Mouse (Mus musculus) CH12.LX (cell line): Measurements from ENCODE around the gene Slc44a1. TPM values are rescaled to one million over a fixed set of nuclear protein-coding genes. Genes with fewer than 3 reads are reported as not detected.

Experiments used
- DNase-seq: peaks from one replicate; pipeline ENCODE4 v3.0.0-alpha.2; 2013; ENCODE audit errors: extremely low read depth
- H3K27ac ChIP-seq: 2 replicates; pipeline ENCODE4 v1.5.1; 2012; ENCODE audit warnings: low read depth, mild to moderate bottlenecking, control low read depth, moderate library complexity; ENCODE audit not compliant: insufficient read depth
- H3K27me3 ChIP-seq: replicated peaks from 2 replicates; pipeline ENCODE3; 2012; ENCODE audit warnings: inconsistent platforms
- H3K36me3 ChIP-seq, 2 experiments: replicated peaks in 1 of 2; 2 replicates each; pipeline versions ENCODE3 to v1.6.1; 2012; ENCODE audit warnings: inconsistent platforms in 1 of 2, low read length in 1 of 2, mild to moderate bottlenecking in 1 of 2, mixed read lengths in 1 of 2, moderate library complexity in 1 of 2; ENCODE audit not compliant: control insufficient read depth in 1 of 2, insufficient read depth in 1 of 2
- H3K4me1 ChIP-seq, 2 experiments: 2 replicates each; pipeline ENCODE4 v1.6.1; 2012; ENCODE audit warnings: inconsistent platforms in 1 of 2, moderate library complexity in 1 of 2; ENCODE audit not compliant: insufficient read depth in 2 of 2, control insufficient read depth in 1 of 2
- H3K4me2 ChIP-seq: 2 replicates; pipeline ENCODE4 v1.6.1; 2012; ENCODE audit warnings: low read depth, mild to moderate bottlenecking, control low read depth; ENCODE audit not compliant: poor library complexity, insufficient read depth, severe bottlenecking
- H3K4me3 ChIP-seq, 3 experiments: fragments of 150-350 bp in 1 of 3; sonication (generic) in 1 of 3; replicated peaks in 1 of 3; 2 replicates each; pipeline versions ENCODE3 to v1.5.1; 2011 to 2012; ENCODE audit warnings: low read depth in 2 of 3, low read length in 2 of 3, mild to moderate bottlenecking in 2 of 3, moderate library complexity in 2 of 3, control low read depth in 1 of 3, improper control_type of control experiment in 1 of 3, inconsistent platforms in 1 of 3, mixed read lengths in 1 of 3; ENCODE audit not compliant: poor library complexity in 1 of 3
- H3K79me2 ChIP-seq: replicated peaks from 2 replicates; pipeline ENCODE4 v1.6.1; 2012; ENCODE audit warnings: mild to moderate bottlenecking, moderate library complexity; ENCODE audit not compliant: control insufficient read depth, poor library complexity, insufficient read depth, severe bottlenecking; ENCODE audit errors: extremely low read depth
- H3K9ac ChIP-seq: 2 replicates; pipeline ENCODE4 v1.6.1; 2012; ENCODE audit warnings: low read depth, mild to moderate bottlenecking, control low read depth, moderate library complexity; ENCODE audit not compliant: insufficient read depth
- H3K9me3 ChIP-seq: replicated peaks from 2 replicates; pipeline ENCODE3; 2012; ENCODE audit warnings: low read length, inconsistent platforms, mixed read lengths
- BHLHE40 ChIP-seq: IDR thresholded peaks from 2 replicates; pipeline ENCODE4 v1.6.1; 2011; ENCODE audit warnings: mild to moderate bottlenecking, low read depth, low read length, improper control_type of control experiment
- CHD1 ChIP-seq: IDR thresholded peaks from 2 replicates; pipeline ENCODE4 v1.6.1; 2012; ENCODE audit warnings: low read depth, low read length, improper control_type of control experiment, inconsistent platforms
- CHD2 ChIP-seq: IDR thresholded peaks from 2 replicates; pipeline ENCODE4 v1.6.1; 2011; ENCODE audit warnings: low read length, improper control_type of control experiment
- CTCF ChIP-seq, 2 experiments: IDR thresholded peaks in 1 of 2; conservative IDR thresholded peaks in 1 of 2; 2 replicates each; pipeline ENCODE4 v1.5.1; 2011 to 2012; ENCODE audit warnings: low read depth in 2 of 2, low read length in 2 of 2, improper control_type of control experiment in 1 of 2, inconsistent platforms in 1 of 2, mild to moderate bottlenecking in 1 of 2, moderate library complexity in 1 of 2
- ETS1 ChIP-seq: conservative IDR thresholded peaks from 2 replicates; pipeline ENCODE4 v1.6.1; 2012; ENCODE audit warnings: low read depth, mild to moderate bottlenecking, inconsistent platforms, low read length, improper control_type of control experiment, moderate library complexity
- HCFC1 ChIP-seq: IDR thresholded peaks from 2 replicates; pipeline ENCODE4 v1.6.1; 2012; ENCODE audit warnings: low read depth, mild to moderate bottlenecking, inconsistent platforms, low read length, improper control_type of control experiment
- IRF4 ChIP-seq: IDR thresholded peaks from 2 replicates; pipeline ENCODE4 v1.6.1; 2014; ENCODE audit warnings: low read depth, mild to moderate bottlenecking, inconsistent platforms, low read length, improper control_type of control experiment
- KAT2A ChIP-seq: IDR thresholded peaks from 2 replicates; pipeline ENCODE4 v1.6.1; 2012; ENCODE audit warnings: low read length, improper control_type of control experiment, inconsistent platforms; ENCODE audit not compliant: insufficient replicate concordance
- MAFK ChIP-seq: IDR thresholded peaks from 2 replicates; pipeline ENCODE4 v1.6.1; 2011; ENCODE audit warnings: low read length, improper control_type of control experiment; ENCODE audit not compliant: insufficient replicate concordance
- MAX ChIP-seq: IDR thresholded peaks from 2 replicates; pipeline ENCODE4 v1.6.1; 2011; ENCODE audit warnings: low read length, improper control_type of control experiment
- MEF2A ChIP-seq: IDR thresholded peaks from 2 replicates; pipeline ENCODE4 v1.6.1; 2014; ENCODE audit warnings: low read depth, mild to moderate bottlenecking, inconsistent platforms, low read length, improper control_type of control experiment, borderline replicate concordance
- NELFE ChIP-seq: IDR thresholded peaks from 2 replicates; pipeline ENCODE4 v1.6.1; 2011; ENCODE audit warnings: low read depth, low read length, improper control_type of control experiment
- NRF1 ChIP-seq: IDR thresholded peaks from 2 replicates; pipeline ENCODE4 v1.6.1; 2014; ENCODE audit warnings: low read depth, mild to moderate bottlenecking, inconsistent platforms, low read length, improper control_type of control experiment, moderate library complexity
- POLR2A ChIP-seq: IDR thresholded peaks from 2 replicates; pipeline ENCODE4 v1.6.1; 2011; ENCODE audit warnings: low read depth, mild to moderate bottlenecking, improper control_type of control experiment, low read length
- RAD21 ChIP-seq: IDR thresholded peaks from 2 replicates; pipeline ENCODE4 v1.6.1; 2011; ENCODE audit warnings: low read depth, mild to moderate bottlenecking, low read length, improper control_type of control experiment, moderate library complexity
- SIN3A ChIP-seq: IDR thresholded peaks from 2 replicates; pipeline ENCODE4 v1.6.1; 2012; ENCODE audit warnings: low read length, improper control_type of control experiment, inconsistent platforms
- SMC3 ChIP-seq: IDR thresholded peaks from 2 replicates; pipeline ENCODE4 v1.6.1; 2011; ENCODE audit warnings: low read depth, low read length, improper control_type of control experiment
- TBP ChIP-seq: conservative IDR thresholded peaks from 2 replicates; pipeline ENCODE4 v1.6.1; 2011; ENCODE audit warnings: low read depth, low read length, improper control_type of control experiment
- TCF12 ChIP-seq: IDR thresholded peaks from 2 replicates; pipeline ENCODE4 v1.6.1; 2014; ENCODE audit warnings: low read depth, mild to moderate bottlenecking, inconsistent platforms, low read length, improper control_type of control experiment
- ZC3H11A ChIP-seq: IDR thresholded peaks from 2 replicates; pipeline ENCODE4 v1.6.1; 2012; ENCODE audit warnings: low read depth, mild to moderate bottlenecking, inconsistent platforms, low read length, improper control_type of control experiment
- ZKSCAN1 ChIP-seq: IDR thresholded peaks from 2 replicates; pipeline ENCODE4 v1.6.1; 2012; ENCODE audit warnings: low read depth, inconsistent platforms, low read length, improper control_type of control experiment, borderline replicate concordance
- dilution Hi-C: fragments of 300-500 bp; cut with MboI; formaldehyde crosslinking; loops from 2 replicates; pipeline ENCODE4 v1.14.3; 2020; ENCODE audit warnings: low sequenced_read_pairs; ENCODE audit not compliant: extremely low pct_unique_long_range_greater_than_20kb, extremely low pct_ligation_motif_present
- in situ Hi-C: fragments of 300-500 bp; cut with MboI; formaldehyde crosslinking; loops from 3 replicates; pipeline ENCODE4 v1.14.3; 2019; ENCODE audit warnings: low sequenced_read_pairs, low pct_ligation_motif_present, low pct_unique_long_range_greater_than_20kb, mixed read lengths
- polyA plus RNA-seq: library from polyadenylated mRNA; unstranded; fragments of >175 nt; gene quantifications from 2 replicates; pipeline ENCODE4 v1.2.1, GENCODE M21; 2012; ENCODE audit warnings: low read depth; ENCODE audit not compliant: insufficient read length
- total RNA-seq, 2 experiments: library from RNA; depleted of rRNA; stranded (reverse); fragments of 300-350 nt in 1 of 2; fragments of >200 nt in 1 of 2; gene quantifications; 2 replicates each; pipeline ENCODE4 v1.2.3; 2012 to 2014

Gene Slc44a1
- total and polyA plus RNA-seq, 3 experiments: 5.4 to 9.3 (median 6.6) TPM

DNA sequence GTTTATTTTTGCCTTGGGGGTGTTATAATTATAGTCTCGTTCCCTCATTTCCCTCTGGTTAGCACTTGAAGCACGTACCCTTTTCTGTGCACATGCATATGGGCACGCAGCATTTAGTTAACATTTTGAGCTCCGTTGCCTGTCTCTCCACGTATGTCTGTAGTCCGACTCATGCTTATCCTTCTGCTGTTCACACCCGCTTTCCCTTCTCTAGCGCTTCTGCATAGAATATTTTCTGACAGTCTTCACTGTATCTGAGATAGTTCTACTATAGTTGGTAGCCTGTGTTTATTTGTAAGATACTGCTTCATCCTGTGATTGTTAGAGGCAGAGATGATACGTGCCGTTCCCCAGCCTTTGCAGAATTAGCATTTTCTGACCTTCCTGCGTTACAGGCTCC lies 98.4 kb downstream of the Slc44a1 start:
- H3K4me3 ChIP-seq: no peak overlapping the region
- H3K36me3 ChIP-seq: peaks cover 0 to 9% of the 10 kb centered on the region in 2 experiments
- no peak overlapping the region for H3K27ac ChIP-seq
- H3K9ac ChIP-seq: no peak overlapping the region
- H3K27me3 ChIP-seq: no peaks in the 10 kb centered on the region
- in situ Hi-C loops: no loop called here
- TF ChIP-seq TCF12 (no peak), NELFE (no peak), MEF2A (no peak), ZKSCAN1 (no peak), ZC3H11A (no peak), RAD21 (no peak), TBP (no peak), SMC3 (no peak), BHLHE40 (no peak), KAT2A (no peak), CHD2 (no peak), IRF4 (no peak), MAFK (no peak), MAX (no peak)
- dilution Hi-C loops: no loop called here
- H3K9me3 ChIP-seq: no peaks in the 10 kb centered on the region
- DNase-seq: no peak
- no peak overlapping the region for H3K4me2 ChIP-seq
- no peaks in the 10 kb centered on the region for H3K4me1 ChIP-seq
- no peaks in the 10 kb centered on the region for H3K79me2 ChIP-seq

DNA sequence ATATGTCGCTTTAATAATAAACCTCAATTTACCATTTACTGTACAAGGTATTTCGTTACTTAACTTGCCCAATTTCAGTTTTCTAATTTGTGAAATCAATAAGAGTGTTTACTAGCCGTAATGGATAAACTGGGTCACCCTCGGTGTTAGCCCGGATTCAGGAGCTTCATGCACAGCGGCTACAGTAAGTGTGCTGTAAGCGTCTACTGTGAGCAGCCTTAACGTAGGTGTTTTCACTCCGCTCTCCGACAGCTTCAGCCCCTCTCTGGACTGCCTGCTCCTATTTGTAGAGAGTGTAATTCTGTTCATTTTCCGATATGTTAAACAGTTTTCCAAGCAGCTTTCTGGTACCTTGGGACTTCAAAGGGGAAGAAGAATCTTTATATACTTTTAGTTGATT lies 99.7 kb downstream of the Slc44a1 start:
- no peak overlapping the region for H3K9ac ChIP-seq
- no peaks in the 10 kb centered on the region for H3K79me2 ChIP-seq
- no peak overlapping the region for H3K4me2 ChIP-seq
- H3K4me3 ChIP-seq: no peak overlapping the region
- dilution Hi-C loops: no loop called here
- no peaks in the 10 kb centered on the region for H3K27me3 ChIP-seq
- H3K4me1 ChIP-seq: no peaks in the 10 kb centered on the region
- in situ Hi-C loops: no loop called here
- no peak overlapping the region for H3K27ac ChIP-seq
- TF ChIP-seq TBP: no peak
- TF ChIP-seq NRF1: no peak
- no peak for TF ChIP-seq CHD1
- TF ChIP-seq SIN3A: no peak
- TF ChIP-seq CTCF (conservative IDR thresholded peaks at IDR 0.05 in 1 of 2, IDR thresholded peaks at IDR 0.05 in 1 of 2; ENCODE audit: low read depth in 2 of 2, low read length in 2 of 2): no peak
- no peak for TF ChIP-seq MAX
- no peak for TF ChIP-seq POLR2A
- no peak for TF ChIP-seq KAT2A
- no peak for TF ChIP-seq RAD21
- no peak for TF ChIP-seq ZKSCAN1
- TF ChIP-seq TCF12: no peak
- no peak for TF ChIP-seq ZC3H11A
- no peak for TF ChIP-seq ETS1
- no peak for TF ChIP-seq HCFC1
- peaks cover 0 to 14% of the 10 kb centered on the region in 2 experiments for H3K36me3 ChIP-seq
- DNase-seq: no peak
- H3K9me3 ChIP-seq: no peaks in the 10 kb centered on the region
